Comparison of ENCODE assay signal across 8 mouse cellular contexts in the genomic region with DNA sequence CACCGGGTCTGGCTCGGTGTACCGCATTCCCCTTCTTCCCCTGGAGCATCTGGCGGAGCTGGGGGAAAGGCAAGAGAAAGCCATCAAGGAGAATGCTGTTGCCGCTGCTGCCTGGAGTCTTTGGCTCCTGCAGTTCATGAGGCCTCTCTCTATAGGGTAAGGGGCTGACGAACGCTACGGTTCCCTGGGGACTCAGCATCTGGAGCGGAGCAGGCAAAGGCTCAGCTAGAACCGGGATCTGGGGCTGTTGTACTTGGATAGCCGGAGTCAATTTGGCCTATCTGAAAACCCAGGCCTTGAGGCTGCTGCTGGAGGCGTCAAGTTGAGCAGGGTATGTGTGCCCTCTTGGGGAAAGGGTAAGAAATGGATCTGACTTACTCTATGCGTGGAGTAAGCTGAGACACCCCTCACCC. TPM values are rescaled to one million over a fixed set of nuclear protein-coding genes. Genes with fewer than 3 reads are reported as not detected.
A peak's percentile ranks its signal among the peaks of the same experiment; 100 is the strongest.
DNase-seq lines count a peak whose midpoint lies in the region; ATAC-seq and TF ChIP-seq lines count a peak whose summit lies in the region.

No protein-coding gene starts in this region.

- ATAC-seq in lung, embryonic 16.5 days (ENCODE audit: low read depth) = no peak
- ATAC-seq in limb, embryonic 14.5 days (ENCODE audit: low FRiP score, low read depth) = no peak
- ATAC-seq in stomach, embryonic 15.5 days (ENCODE audit: insufficient read depth, low FRiP score, low read depth) = no peak
- ATAC-seq in activated CD4-positive, CD25-positive, alpha-beta regulatory T cell, adult 4 months = no peak

- peak overlapping the region; percentile 37 for H3K4me3 ChIP-seq in lung, embryonic 16.5 days (ENCODE audit: low read length)
- H3K4me3 ChIP-seq in forebrain, embryonic 10.5 days = peak overlapping the region; percentile 52
- peak overlapping the region; percentile 33 for H3K4me3 ChIP-seq in limb, embryonic 14.5 days (replicated peaks; ENCODE audit: low read length)
- H3K4me3 ChIP-seq in stomach, embryonic 15.5 days (replicated peaks) = peak overlapping the region; percentile 30; the same call in 1 of the 2 replicates

- no peak overlapping the region for H3K9ac ChIP-seq in lung, embryonic 16.5 days (ENCODE audit: low read length)
- no peak overlapping the region for H3K9ac ChIP-seq in limb, embryonic 14.5 days (ENCODE audit: low read depth, low read length, severe bottlenecking)
- H3K9ac ChIP-seq in stomach, embryonic 15.5 days = no peak overlapping the region

- TF ChIP-seq POLR2A in limb, embryonic 14.5 days (IDR thresholded peaks at IDR 0.05; ENCODE audit: borderline replicate concordance, extremely low read depth, insufficient read depth, insufficient read length) = no peak

- no peak overlapping the region for H3K27ac ChIP-seq in lung, embryonic 16.5 days (ENCODE audit: low read length)
- peak overlapping the region; percentile 76; the same call in 1 of the 2 replicates for H3K27ac ChIP-seq in forebrain, embryonic 10.5 days
- no peak overlapping the region for H3K27ac ChIP-seq in limb, embryonic 14.5 days (replicated peaks; ENCODE audit: low read depth, low read length)
- no peak overlapping the region for H3K27ac ChIP-seq in stomach, embryonic 15.5 days

- no peaks in the 10 kb centered on the region for H3K9me3 ChIP-seq in lung, embryonic 16.5 days (ENCODE audit: control insufficient read depth, low read length)
- no peaks in the 10 kb centered on the region for H3K9me3 ChIP-seq in forebrain, embryonic 10.5 days
- no peaks in the 10 kb centered on the region for H3K9me3 ChIP-seq in limb, embryonic 14.5 days (ENCODE audit: control insufficient read depth, low read length)
- no peaks in the 10 kb centered on the region for H3K9me3 ChIP-seq in stomach, embryonic 15.5 days

- 5% methylated on average over 13 of the region's 13 CpGs for WGBS in lung, embryonic 16.5 days
- WGBS in forebrain, embryonic 10.5 days = 0% methylated on average over 13 of the region's 13 CpGs
- WGBS in limb, embryonic 14.5 days = 0% methylated on average over 13 of the region's 13 CpGs
- WGBS in stomach, embryonic 15.5 days = 5% methylated on average over 13 of the region's 13 CpGs

- intact Hi-C loops in left cerebral cortex, postnatal 36 days (cut with DNase I) = loop anchor here (5.0 to 10.0 kb wide), 4 partner anchors 123 to 1207 kb away; partner anchors contain the start of gene Sfmbt2

- peaks cover 26% of the 10 kb centered on the region for H3K4me1 ChIP-seq in lung, embryonic 16.5 days (replicated peaks; ENCODE audit: control insufficient read depth, insufficient read depth, low read length)
- H3K4me1 ChIP-seq in forebrain, embryonic 10.5 days = peaks cover 75% of the 10 kb centered on the region
- peaks cover 17% of the 10 kb centered on the region for H3K4me1 ChIP-seq in limb, embryonic 14.5 days (ENCODE audit: control insufficient read depth, insufficient read depth, low read length)
- peaks cover 24% of the 10 kb centered on the region for H3K4me1 ChIP-seq in stomach, embryonic 15.5 days

- peaks cover 67% of the 10 kb centered on the region for H3K27me3 ChIP-seq in lung, embryonic 16.5 days (ENCODE audit: control insufficient read depth, insufficient read depth, low read depth, low read length)
- H3K27me3 ChIP-seq in forebrain, embryonic 10.5 days (ENCODE audit: poor library complexity, severe bottlenecking) = peaks cover 99% of the 10 kb centered on the region
- H3K27me3 ChIP-seq in limb, embryonic 14.5 days (ENCODE audit: control insufficient read depth, insufficient read depth, low read length) = peaks cover 84% of the 10 kb centered on the region
- peaks cover 66% of the 10 kb centered on the region for H3K27me3 ChIP-seq in stomach, embryonic 15.5 days (replicated peaks)

- no peaks in the 10 kb centered on the region for H3K36me3 ChIP-seq in lung, embryonic 16.5 days (ENCODE audit: control insufficient read depth, insufficient read depth, low read length)
- H3K36me3 ChIP-seq in forebrain, embryonic 10.5 days (replicated peaks) = no peaks in the 10 kb centered on the region
- H3K36me3 ChIP-seq in limb, embryonic 14.5 days (ENCODE audit: control insufficient read depth, insufficient read depth, low read length) = no peaks in the 10 kb centered on the region
- H3K36me3 ChIP-seq in stomach, embryonic 15.5 days = no peaks in the 10 kb centered on the region

- no peak for DNase-seq in lung, postnatal 25 days (ENCODE audit: low spot score)
- DNase-seq in forebrain, embryonic 10.5 days (ENCODE audit: extremely low spot score, low spot score) = peak; percentile 65
- no peak for DNase-seq in limb, embryonic 14.5 days (ENCODE audit: low spot score)
- DNase-seq in adipocyte (ENCODE audit: low spot score) = no peak
- DNase-seq in left cerebral cortex, postnatal 36 days (ENCODE audit: low spot score in 2 of 2) = no peak

- H3K4me2 ChIP-seq in lung, embryonic 16.5 days (ENCODE audit: low read depth, low read length) = peak overlapping the region; percentile 56
- H3K4me2 ChIP-seq in limb, embryonic 14.5 days (replicated peaks; ENCODE audit: low read depth, low read length, severe bottlenecking) = peak overlapping the region; percentile 57
- H3K4me2 ChIP-seq in stomach, embryonic 15.5 days = peak overlapping the region; percentile 49

RNA-seq across cellular contexts. Expression of gene 4930412O13Rik, which starts 0.6 kb away (rescaled TPM):
- polyA plus RNA-seq in lung, embryonic 16.5 days (2015; fragmentation: Nextera tagmentation; extraction: Ambion mirVana) = not detected in 2 replicates
- 0.42 and 0.50 TPM in 2 replicates for polyA plus RNA-seq in forebrain, embryonic 10.5 days (2016; fragmentation: Nextera tagmentation; extraction: Ambion mirVana)
- 0.38 and 0.64 TPM in 2 replicates for polyA plus RNA-seq in limb, embryonic 14.5 days (2012; rRNA removed)
- polyA plus RNA-seq in limb, embryonic 14.5 days (2014; fragmentation: Nextera tagmentation; extraction: Ambion mirVana) = not detected in 2 replicates
- not detected in 2 replicates for polyA plus RNA-seq in stomach, embryonic 15.5 days (2015; fragmentation: Nextera tagmentation; extraction: Ambion mirVana)
- not detected for total RNA-seq in left cerebral cortex, postnatal 36 days (2021)
- under 1 TPM in 1 of 2 experiments, not detected in 1; 0.87 TPM for polyA plus RNA-seq in activated CD4-positive, CD25-positive, alpha-beta regulatory T cell, adult 4 months (2017; shearing (Covaris generic))

RNA-seq across cellular contexts. Expression of gene 9230102O04Rik, which starts 7.7 kb away (rescaled TPM):
- not detected in 2 replicates for polyA plus RNA-seq in lung, embryonic 16.5 days (2015; fragmentation: Nextera tagmentation; extraction: Ambion mirVana)
- 0.54 TPM in 1 of 2 replicates, not detected in the other for polyA plus RNA-seq in forebrain, embryonic 10.5 days (2016; fragmentation: Nextera tagmentation; extraction: Ambion mirVana)
- not detected in 2 replicates for polyA plus RNA-seq in limb, embryonic 14.5 days (2012; rRNA removed)
- polyA plus RNA-seq in limb, embryonic 14.5 days (2014; fragmentation: Nextera tagmentation; extraction: Ambion mirVana) = not detected in 2 replicates
- polyA plus RNA-seq in stomach, embryonic 15.5 days (2015; fragmentation: Nextera tagmentation; extraction: Ambion mirVana) = not detected in 2 replicates
- not detected for total RNA-seq in left cerebral cortex, postnatal 36 days (2021)
- 1 to 10 TPM in 1 of 2 experiments, not detected in 1; 2.0 TPM for polyA plus RNA-seq in activated CD4-positive, CD25-positive, alpha-beta regulatory T cell, adult 4 months (2017; shearing (Covaris generic))

RNA-seq across cellular contexts. Expression of gene Gata3, which starts 8.2 kb away (rescaled TPM):
- polyA plus RNA-seq in lung, embryonic 16.5 days (2015; fragmentation: Nextera tagmentation; extraction: Ambion mirVana) = 5.0 and 5.4 TPM in 2 replicates
- polyA plus RNA-seq in forebrain, embryonic 10.5 days (2016; fragmentation: Nextera tagmentation; extraction: Ambion mirVana) = 4.2 and 7.3 TPM in 2 replicates
- polyA plus RNA-seq in limb, embryonic 14.5 days (2012; rRNA removed) = 6.4 and 6.9 TPM in 2 replicates
- 27.0 and 29.4 TPM in 2 replicates for polyA plus RNA-seq in limb, embryonic 14.5 days (2014; fragmentation: Nextera tagmentation; extraction: Ambion mirVana)
- 4.5 and 4.6 TPM in 2 replicates for polyA plus RNA-seq in stomach, embryonic 15.5 days (2015; fragmentation: Nextera tagmentation; extraction: Ambion mirVana)
- total RNA-seq in left cerebral cortex, postnatal 36 days (2021) = not detected
- polyA plus RNA-seq in activated CD4-positive, CD25-positive, alpha-beta regulatory T cell, adult 4 months (2017; shearing (Covaris generic)) = 100 to 1,000 TPM; 120 to 138 TPM
